Mouse (Mus musculus) granulocyte monocyte progenitor cell, adult 5-6 weeks (primary cell): ENCODE results near the gene Gm42420. TPM values are rescaled to one million over a fixed set of nuclear protein-coding genes. Genes with fewer than 3 reads are reported as not detected.

Experiments used
- total RNA-seq, 2 experiments: library from RNA; stranded (forward) in 1 of 2; stranded (reverse) in 1 of 2; fragments of 200-712, 200-1000 nt in 1 of 2; fragments of >200 nt in 1 of 2; fragmentation: Nextera tagmentation in 1 of 2; gene quantifications; 2 replicates each; pipeline ENCODE4 v1.2.3; 2014 to 2017

Gene Gm42420
- total RNA-seq, 2 experiments from 2014 or later: 1.4 to 2.4 TPM

Other genes starting within 250 kb of the Gm42420 start
- 0.88 TPM in 1 of 2 replicates, not detected in the other for gene Slc37a3, start 208.1 kb upstream of the Gm42420 start, total RNA-seq (2014; fragmentation: Nextera tagmentation)
- 0.26 and 0.41 TPM in 2 replicates for gene Slc37a3, start 208.1 kb upstream of the Gm42420 start, total RNA-seq (2017)
- gene Rab19, start 204.6 kb upstream of the Gm42420 start, total RNA-seq (2014; fragmentation: Nextera tagmentation): 1.4 TPM in 1 of 2 replicates, not detected in the other
- gene Rab19, start 204.6 kb upstream of the Gm42420 start, total RNA-seq (2017): 0.26 TPM in 1 of 2 replicates, not detected in the other
- gene Mkrn1, start 165.3 kb upstream of the Gm42420 start, total RNA-seq (2014; fragmentation: Nextera tagmentation): 35.5 and 43.6 TPM in 2 replicates
- 27.1 and 32.9 TPM in 2 replicates for gene Mkrn1, start 165.3 kb upstream of the Gm42420 start, total RNA-seq (2017)
- gene Dennd2a, start 27.9 kb upstream of the Gm42420 start, total RNA-seq (2014; fragmentation: Nextera tagmentation): 0.13 TPM in 1 of 2 replicates, not detected in the other
- gene Dennd2a, start 27.9 kb upstream of the Gm42420 start, total RNA-seq (2017): 0.15 and 0.52 TPM in 2 replicates
- 9.7 and 16.2 TPM in 2 replicates for gene Adck2, start 11.9 kb upstream of the Gm42420 start, total RNA-seq (2014; fragmentation: Nextera tagmentation)
- gene Adck2, start 11.9 kb upstream of the Gm42420 start, total RNA-seq (2017): 3.8 and 11.6 TPM in 2 replicates
- 165 and 172 TPM in 2 replicates for gene Ndufb2, start 6.8 kb downstream of the Gm42420 start, total RNA-seq (2014; fragmentation: Nextera tagmentation)
- 93.4 and 107 TPM in 2 replicates for gene Ndufb2, start 6.8 kb downstream of the Gm42420 start, total RNA-seq (2017)
- gene Braf, start 139.7 kb downstream of the Gm42420 start, total RNA-seq (2014; fragmentation: Nextera tagmentation): 25.1 and 29.1 TPM in 2 replicates
- 24.1 and 28.7 TPM in 2 replicates for gene Braf, start 139.7 kb downstream of the Gm42420 start, total RNA-seq (2017)
- 107 and 122 TPM in 2 replicates for gene Mrps33, start 225.2 kb downstream of the Gm42420 start, total RNA-seq (2014; fragmentation: Nextera tagmentation)
- gene Mrps33, start 225.2 kb downstream of the Gm42420 start, total RNA-seq (2017): 55.8 and 64.7 TPM in 2 replicates